Mouse (Mus musculus) liver, adult 2 months (tissue): ENCODE data around the gene Arhgef17.

Source experiments
- CTCF ChIP-seq: fragments of 200-500 bp; IDR thresholded peaks from 2 replicates; pipeline ENCODE4 v1.5.1; 2011; ENCODE audit warnings: low read depth, low read length, control low read depth
- POLR2A ChIP-seq: fragments of 200-500 bp; IDR thresholded peaks from 2 replicates; pipeline ENCODE4 v1.6.1; 2011; ENCODE audit warnings: low read length, control low read depth; ENCODE audit not compliant: insufficient read depth; ENCODE audit errors: extremely low read depth

- TF ChIP-seq CTCF, result peak; percentile 97
- no peak for TF ChIP-seq POLR2A
Observed at GRCm38 (mm10) chr7:100907231-100907630, 24.7 kb downstream of the Arhgef17 start.
